ENCODE assay signal across 16 mouse cellular contexts in genomic region chr6:122919922-122920321, GRCm38 (mm10). TPM values are rescaled to one million over a fixed set of nuclear protein-coding genes. Genes with fewer than 3 reads are reported as not detected.
"Had no signal": no experiment of that assay in that cellular context is flagged by ENCODE, and none has a peak within 500 bp of the region (broad histone marks: within the 10 kb centered on the region; RNA-seq: fewer than 3 reads in every experiment).

No protein-coding gene starts in this region.

- H3K4me2 ChIP-seq: intestine, embryonic 15.5 days; liver, embryonic 13.5 days; midbrain, embryonic 13.5 days; neural tube, embryonic 13.5 days had no signal

- H3K4me3 ChIP-seq: intestine, embryonic 15.5 days; left cerebral cortex, adult 2 months; liver, embryonic 13.5 days; midbrain, embryonic 10.5 days; midbrain, embryonic 13.5 days; myocyte; neural tube, embryonic 13.5 days had no signal

- H3K36me3 ChIP-seq: intestine, embryonic 15.5 days; liver, embryonic 13.5 days; midbrain, embryonic 10.5 days; midbrain, embryonic 13.5 days; neural tube, embryonic 13.5 days had no signal

- H3K27ac ChIP-seq: intestine, embryonic 15.5 days; left cerebral cortex, adult 2 months; liver, embryonic 13.5 days; midbrain, embryonic 10.5 days; midbrain, embryonic 13.5 days; neural tube, embryonic 13.5 days had no signal

- H3K9me3 ChIP-seq: intestine, embryonic 15.5 days; liver, embryonic 13.5 days; midbrain, embryonic 10.5 days; midbrain, embryonic 13.5 days; neural tube, embryonic 13.5 days had no signal

- ATAC-seq: intestine, embryonic 15.5 days; midbrain, embryonic 13.5 days; midbrain, embryonic 16.5 days had no signal

- DNase-seq: kidney, adult 11 months; kidney, adult 8-10 months; layer of hippocampus, postnatal 36 days; liver, embryonic 13.5 days; lung, adult 2 months; lung, postnatal 14 days; lung, postnatal 4 days; thymus, adult 18-20 months; thymus, postnatal 36 days had no signal

- H3K27me3 ChIP-seq: intestine, embryonic 15.5 days; liver, embryonic 13.5 days; midbrain, embryonic 13.5 days; neural tube, embryonic 13.5 days had no signal

- H3K4me1 ChIP-seq: intestine, embryonic 15.5 days; liver, embryonic 13.5 days; midbrain, embryonic 10.5 days; midbrain, embryonic 13.5 days; neural tube, embryonic 13.5 days had no signal

- H3K9ac ChIP-seq: intestine, embryonic 15.5 days; liver, embryonic 13.5 days; midbrain, embryonic 13.5 days; neural tube, embryonic 13.5 days had no signal

RNA-seq across cellular contexts. Expression of gene Clec4a1, which starts 1.7 kb away (rescaled TPM):
- polyA plus RNA-seq: myocyte had no signal

RNA-seq across cellular contexts. Expression of gene Clec4a3, which starts 32.4 kb away (rescaled TPM):
- polyA plus RNA-seq: myocyte had no signal
